Mouse (Mus musculus) cerebellum, adult 9-11 months (tissue): ENCODE data around the gene Wasf3.
A peak's percentile ranks its signal among the peaks of the same experiment; 100 is the strongest.

Experiments used
- DNase-seq: peaks from one replicate; pipeline ENCODE4 v3.0.0; 2022

The Wasf3 gene

GRCm38 (mm10) chr5:146402311-146402710, 17.5 kb downstream of the Wasf3 start:
- no peak for DNase-seq

GRCm38 (mm10) chr5:146403923-146404322, 19.1 kb downstream of the Wasf3 start:
- DNase-seq, result no peak

GRCm38 (mm10) chr5:146406133-146406532, 21.3 kb downstream of the Wasf3 start:
- DNase-seq, result no peak

DNA sequence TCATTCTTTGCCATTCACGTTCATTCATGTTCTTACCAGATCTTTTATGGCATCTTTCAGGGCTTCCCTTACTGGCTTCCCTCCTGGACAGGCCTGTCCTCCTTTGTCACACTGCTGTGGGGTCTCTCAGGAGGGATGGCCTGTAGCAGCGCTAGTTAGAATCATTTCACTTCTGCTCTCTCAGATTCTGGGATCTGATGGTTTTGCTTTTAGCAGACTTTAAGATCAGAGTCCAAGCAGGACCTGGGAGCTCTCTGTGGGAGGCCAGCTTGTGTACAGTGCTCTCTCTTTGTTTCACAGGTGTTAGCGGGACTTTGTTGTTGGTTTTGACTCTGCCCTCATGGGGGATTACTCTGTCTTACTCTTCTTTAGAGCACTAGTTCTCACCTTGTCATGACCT, 23.0 kb downstream of the Wasf3 start:
- DNase-seq, result no peak

DNA sequence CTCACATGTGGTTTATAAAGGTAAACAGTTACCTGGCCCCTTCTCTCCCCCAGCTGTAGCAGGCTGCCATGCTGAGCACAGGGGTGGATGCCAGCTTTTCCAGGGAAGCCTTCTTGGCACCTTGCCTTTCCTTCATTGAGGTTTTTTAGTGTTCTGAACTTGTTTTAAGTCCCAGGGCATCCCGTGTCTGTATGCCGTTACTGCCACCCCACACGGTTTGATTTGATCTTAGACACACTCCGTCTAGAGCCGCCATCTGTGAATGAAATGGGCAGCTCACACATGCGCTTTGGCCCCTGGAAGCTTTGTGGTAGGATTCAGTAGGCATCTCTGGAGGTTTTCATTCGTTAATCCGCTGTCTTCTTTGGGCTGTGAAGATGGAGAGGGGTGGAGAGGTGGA, 23.8 kb downstream of the Wasf3 start:
- DNase-seq, result no peak

DNA sequence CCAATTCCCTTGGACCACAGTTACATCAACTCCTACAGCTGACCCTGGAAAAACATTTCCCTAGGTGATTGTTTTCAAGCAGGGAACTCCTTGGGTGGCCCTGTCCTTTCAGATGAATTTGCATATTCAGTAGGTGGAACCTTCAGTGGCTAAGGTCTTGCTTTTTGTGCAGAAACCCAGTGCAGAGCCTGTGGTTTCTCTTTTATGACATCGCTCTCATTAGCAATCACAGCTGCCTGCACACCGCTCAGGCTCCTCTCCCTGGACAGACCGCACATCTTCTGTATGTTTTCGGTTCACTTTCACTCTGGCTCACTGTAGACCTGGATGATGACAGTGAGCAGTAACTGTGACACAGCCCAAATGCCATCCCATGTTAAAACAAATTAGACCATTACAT, 26.0 kb downstream of the Wasf3 start:
- no peak for DNase-seq

DNA sequence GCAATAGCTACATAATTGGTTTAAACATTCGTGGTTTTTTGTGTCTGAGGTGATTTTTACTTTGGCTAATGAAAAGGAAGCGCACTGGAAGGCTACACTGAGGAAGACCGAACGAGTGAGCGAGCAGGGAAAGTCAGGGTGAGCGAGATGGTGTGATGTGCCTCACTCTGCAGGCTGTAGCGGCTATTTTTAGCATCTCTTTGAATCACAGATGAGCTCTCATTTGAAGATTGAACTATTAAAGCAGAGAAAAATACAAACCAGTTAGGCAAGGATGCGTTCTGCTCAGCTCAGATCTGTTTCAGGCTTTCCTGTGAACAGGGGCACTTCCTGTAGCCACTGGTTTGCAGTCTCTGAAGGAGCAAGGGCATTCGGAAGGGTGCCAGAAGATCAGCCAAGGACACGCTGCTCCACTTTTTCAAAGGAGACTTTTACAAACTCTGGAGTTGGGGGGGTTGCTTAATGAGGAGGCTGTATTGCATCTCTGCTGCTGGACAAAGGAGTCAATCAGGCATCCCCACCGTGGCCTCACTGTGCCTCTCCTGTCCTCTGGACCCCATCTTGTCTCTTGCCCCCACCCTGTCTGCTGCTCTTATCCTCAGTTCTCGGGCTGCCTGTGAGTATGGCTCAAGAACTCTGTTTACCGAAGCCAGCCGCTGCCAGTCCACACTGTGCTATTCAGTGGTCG, 28.1 kb downstream of the Wasf3 start:
- DNase-seq, result peak; percentile 65

- DNase-seq, result no peak
These were observed 29.8 kb downstream of the Wasf3 start for GRCm38 (mm10) chr5:146414611-146415010.

DNA sequence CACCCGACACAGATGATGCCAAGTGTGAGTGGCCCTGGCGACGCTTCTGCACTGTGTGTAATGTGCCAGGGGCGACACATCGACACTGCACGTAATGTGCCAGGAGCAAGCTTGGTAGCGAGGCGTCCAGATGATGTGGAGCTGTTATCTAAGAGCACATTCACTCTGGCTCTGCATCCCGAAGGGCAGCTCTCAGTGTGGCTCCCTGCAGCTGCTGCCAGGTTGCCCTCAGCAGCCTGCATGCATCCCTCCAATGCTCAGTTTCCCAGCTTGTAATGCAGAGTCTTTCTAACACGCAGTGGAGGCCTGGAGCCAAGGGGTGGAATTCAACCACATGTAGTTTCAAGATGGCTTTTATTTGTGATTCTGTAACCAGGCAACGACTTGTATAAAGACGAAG, 30.4 kb downstream of the Wasf3 start:
- DNase-seq, result no peak

DNA sequence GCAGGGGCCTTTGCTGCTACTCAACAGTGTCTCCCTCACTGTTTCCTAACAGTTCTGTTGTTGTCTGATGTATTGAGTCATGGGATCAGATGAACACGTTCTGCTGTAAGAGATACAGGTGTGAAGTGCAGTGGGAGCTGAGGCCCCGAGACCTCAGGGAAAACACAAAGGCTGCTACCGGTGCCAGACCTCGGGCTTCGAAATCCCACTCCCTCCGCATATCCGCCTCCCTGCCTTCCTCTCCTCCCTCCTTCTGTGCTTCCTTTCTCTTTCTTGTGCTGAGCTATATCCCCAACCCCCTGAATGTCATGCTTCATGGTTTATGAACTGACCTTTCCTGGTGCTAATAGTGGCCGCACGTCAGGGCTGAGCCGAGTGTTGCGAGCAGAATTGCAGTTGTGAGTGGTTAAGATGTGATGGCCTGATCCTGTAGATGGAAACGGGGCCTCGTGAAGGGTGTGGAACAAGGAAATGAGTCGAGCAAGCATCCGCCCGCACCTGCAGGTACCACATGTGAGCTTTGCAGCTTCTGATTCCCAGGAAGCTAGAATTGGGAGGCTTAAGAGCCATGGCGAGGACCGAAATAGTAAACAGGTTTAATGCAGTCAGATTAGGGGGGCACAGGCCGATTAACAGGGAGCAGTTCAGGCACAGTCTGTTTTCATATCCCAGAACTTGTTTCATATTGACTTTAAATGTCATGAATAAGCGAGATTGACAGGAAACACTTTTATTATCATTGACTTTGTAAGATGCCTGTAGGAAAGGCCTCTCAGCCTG, 31.7 kb downstream of the Wasf3 start:
- no peak for DNase-seq

GRCm38 (mm10) chr5:146418092-146418491, 33.3 kb downstream of the Wasf3 start:
- peak; percentile 83 for DNase-seq

- DNase-seq, result no peak
These were observed 35.3 kb downstream of the Wasf3 start for GRCm38 (mm10) chr5:146420081-146420480.

DNA sequence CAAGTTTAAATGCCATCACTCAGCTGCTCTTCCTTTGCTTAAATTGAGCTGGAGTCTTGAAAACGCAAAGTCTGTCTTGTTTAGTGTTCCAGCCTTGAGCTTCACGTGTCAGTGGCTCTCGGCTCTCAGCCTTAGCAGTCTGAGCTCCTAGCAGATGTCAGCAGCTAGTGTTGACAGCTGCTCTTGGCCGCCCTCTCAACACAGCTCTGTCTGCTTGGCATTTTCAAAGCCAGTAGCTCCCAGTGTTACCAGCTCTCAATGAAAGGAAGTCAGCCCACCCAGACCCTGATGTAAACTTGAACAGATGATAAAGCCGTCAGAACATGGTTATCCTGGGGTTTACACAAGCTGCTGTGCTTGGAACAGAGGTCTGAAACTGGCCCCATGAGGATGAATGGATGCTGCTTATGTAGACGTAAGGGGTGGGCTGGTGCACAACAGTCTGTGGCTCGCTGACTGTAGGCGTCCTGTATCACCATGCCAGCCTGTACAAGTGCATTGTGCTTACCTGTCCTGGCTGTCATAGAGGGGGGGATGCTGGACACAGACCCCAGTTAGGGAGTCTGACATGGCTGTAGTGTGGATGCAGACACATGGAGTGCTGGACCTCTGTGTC, 40.0 kb downstream of the Wasf3 start:
- no peak for DNase-seq

DNA sequence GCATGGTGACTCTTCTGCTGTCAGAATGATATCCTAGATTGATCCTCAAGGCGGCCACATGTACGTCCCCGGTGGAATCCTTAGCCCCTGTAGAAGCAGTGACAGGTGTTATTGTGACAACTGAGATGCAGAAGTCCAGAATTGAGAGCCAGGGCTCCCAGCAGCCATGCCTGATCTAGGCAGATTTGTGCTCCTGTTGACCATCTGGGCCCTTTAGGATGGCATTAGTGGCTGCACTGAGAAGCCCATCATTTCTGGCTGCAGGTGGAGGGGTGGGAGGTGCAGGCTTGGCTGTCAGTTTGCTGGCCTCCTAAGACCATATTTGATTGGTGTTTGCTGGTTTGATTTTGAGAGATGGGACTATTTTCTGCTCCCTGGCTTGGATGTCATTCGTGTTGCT, 40.9 kb downstream of the Wasf3 start:
- DNase-seq, result peak; percentile 76

DNA sequence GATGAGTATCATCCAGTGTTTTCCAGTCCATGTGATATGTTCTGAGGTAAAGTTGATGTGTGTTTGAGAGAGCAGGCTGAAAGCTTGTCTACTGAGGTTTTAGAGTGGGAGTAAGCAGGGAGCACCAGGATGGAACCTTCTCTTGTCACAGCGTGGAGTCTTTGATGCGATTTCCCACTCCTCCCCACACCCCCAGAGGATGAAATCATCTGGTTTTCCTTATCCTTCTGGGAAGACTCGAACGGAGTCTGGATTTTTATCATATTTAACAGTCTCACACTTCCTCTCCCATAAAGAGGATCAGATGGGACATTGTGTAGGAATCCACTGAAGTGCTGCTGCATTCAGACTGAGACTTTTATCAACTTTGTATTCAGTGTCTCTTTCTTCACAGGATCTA, 43.3 kb downstream of the Wasf3 start:
- no peak for DNase-seq

- no peak for DNase-seq
These were observed 47.0 kb downstream of the Wasf3 start for GRCm38 (mm10) chr5:146431821-146432220.

- DNase-seq, result no peak
These were observed 47.7 kb downstream of the Wasf3 start for GRCm38 (mm10) chr5:146432476-146432875.

DNA sequence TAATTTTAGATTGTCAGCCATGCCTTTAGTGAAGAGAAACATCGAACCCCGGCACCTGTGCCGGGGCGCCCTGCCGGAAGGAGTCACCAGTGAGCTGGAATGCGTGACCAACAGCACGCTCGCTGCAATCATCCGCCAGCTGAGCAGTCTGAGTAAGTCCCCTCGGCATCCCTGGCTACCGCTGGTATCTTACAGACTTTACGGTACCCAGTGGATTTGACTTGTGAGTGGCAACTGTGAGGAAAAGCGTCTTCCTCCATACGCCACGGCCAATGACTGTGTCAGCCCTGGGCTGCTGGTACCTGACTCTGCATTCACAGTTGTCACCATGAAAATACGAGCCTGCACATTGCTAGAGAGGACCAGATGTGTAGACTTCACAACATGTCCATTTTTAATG, 50.5 kb downstream of the Wasf3 start:
- no peak for DNase-seq

DNA sequence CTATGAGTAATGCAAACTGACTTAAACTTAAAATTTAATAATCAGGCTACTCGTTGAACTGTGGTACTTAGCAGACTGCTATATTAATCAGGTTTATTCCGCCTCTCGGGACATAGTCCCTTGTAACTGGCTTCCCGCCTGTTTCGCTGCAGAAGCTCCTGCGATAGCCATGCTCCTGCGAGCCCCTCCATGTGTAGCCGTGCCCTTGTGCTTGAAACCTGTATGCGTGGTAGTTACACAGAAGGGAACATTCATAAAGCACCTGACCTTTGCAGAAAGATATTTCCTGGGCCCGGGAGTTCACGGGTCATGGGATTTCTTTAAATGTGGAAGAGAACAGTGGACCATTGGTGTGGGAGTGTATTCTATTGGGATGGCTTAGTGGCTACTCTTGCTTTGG, 52.0 kb downstream of the Wasf3 start:
- DNase-seq, result no peak

DNA sequence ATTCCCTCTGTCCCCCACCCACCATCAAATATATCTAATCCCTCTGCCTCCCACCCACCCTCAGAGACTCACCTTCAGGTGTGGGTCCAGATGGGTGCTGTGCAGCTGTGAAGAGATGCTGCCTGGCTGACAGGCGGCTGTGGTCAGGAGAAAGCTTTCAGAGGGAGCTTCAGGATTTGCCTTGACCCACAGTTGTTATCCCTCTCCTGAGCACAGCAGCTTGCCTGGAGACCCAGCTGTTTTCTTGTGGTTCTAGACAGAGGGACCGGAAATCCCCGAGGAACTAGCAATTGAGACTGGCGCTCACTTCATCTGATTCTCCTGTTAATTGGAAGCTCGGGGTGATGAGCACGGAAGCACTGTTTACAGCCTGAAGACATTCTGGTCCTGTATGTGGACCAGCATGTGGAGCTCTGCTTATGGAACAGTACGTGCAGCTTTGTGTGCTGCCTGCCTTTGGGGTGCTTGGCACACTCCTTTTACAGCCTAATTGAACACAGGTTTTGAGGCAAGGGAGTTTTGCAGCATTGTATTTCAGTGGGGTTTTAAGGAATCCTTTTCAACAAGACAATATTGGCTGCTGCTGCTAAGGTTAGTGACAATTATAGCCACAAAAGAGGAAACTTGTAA, 54.5 kb downstream of the Wasf3 start:
- DNase-seq, result no peak

DNA sequence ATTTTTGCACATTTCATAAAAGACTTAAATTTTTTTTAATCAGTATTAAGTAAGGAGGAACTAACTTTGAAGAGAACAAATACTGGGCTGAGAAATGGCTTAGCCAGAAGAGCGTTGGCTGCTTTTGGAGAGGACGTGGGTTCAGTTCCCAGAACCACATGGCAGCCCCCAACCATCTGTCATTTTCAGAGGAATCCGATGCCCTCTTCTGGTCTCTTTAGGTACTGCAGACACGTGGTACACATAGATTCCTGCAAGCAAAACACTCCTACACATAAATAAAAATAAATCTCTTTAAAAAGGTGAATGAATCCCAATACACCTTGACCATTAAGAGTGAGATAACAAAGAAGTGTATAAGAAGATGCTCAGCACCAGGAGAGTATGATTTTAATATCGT, 55.5 kb downstream of the Wasf3 start:
- DNase-seq, result no peak

GRCm38 (mm10) chr5:146442767-146443166, 58.0 kb downstream of the Wasf3 start:
- DNase-seq, result no peak

DNA sequence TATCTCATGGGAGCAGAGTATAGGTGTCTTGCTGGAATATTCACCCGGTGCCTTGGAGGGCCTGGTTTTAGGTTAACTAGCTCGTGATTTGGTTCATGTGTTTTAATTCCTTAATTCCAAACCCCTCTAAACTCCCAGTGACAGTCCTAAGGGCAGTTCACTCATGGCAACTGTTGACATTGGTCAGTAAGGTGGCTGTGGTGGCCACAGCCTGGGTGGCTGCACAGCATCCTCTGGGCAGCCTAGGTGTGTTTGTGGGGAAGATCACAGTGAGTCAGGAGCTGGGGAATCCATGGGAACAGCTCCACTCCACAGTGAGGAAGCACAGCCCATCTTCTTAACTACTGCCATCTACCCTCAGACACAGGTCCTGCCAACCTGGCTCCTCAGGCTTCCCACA, 61.8 kb downstream of the Wasf3 start:
- DNase-seq, result no peak
